Mouse (Mus musculus) CH12.LX (cell line): ENCODE measurements around the gene Ech1. TPM values are rescaled to one million over a fixed set of nuclear protein-coding genes. Genes with fewer than 3 reads are reported as not detected.

Experiments used
- DNase-seq: peaks from one replicate; pipeline ENCODE4 v3.0.0-alpha.2; 2013; ENCODE audit errors: extremely low read depth
- H3K27ac ChIP-seq: 2 replicates; pipeline ENCODE4 v1.5.1; 2012; ENCODE audit warnings: low read depth, mild to moderate bottlenecking, control low read depth, moderate library complexity; ENCODE audit not compliant: insufficient read depth
- H3K27me3 ChIP-seq: replicated peaks from 2 replicates; pipeline ENCODE3; 2012; ENCODE audit warnings: inconsistent platforms
- H3K36me3 ChIP-seq, 2 experiments: replicated peaks in 1 of 2; 2 replicates each; pipeline versions ENCODE3 to v1.6.1; 2012; ENCODE audit warnings: inconsistent platforms in 1 of 2, low read length in 1 of 2, mild to moderate bottlenecking in 1 of 2, mixed read lengths in 1 of 2, moderate library complexity in 1 of 2; ENCODE audit not compliant: control insufficient read depth in 1 of 2, insufficient read depth in 1 of 2
- H3K4me1 ChIP-seq, 2 experiments: 2 replicates each; pipeline ENCODE4 v1.6.1; 2012; ENCODE audit warnings: inconsistent platforms in 1 of 2, moderate library complexity in 1 of 2; ENCODE audit not compliant: insufficient read depth in 2 of 2, control insufficient read depth in 1 of 2
- H3K4me2 ChIP-seq: 2 replicates; pipeline ENCODE4 v1.6.1; 2012; ENCODE audit warnings: low read depth, mild to moderate bottlenecking, control low read depth; ENCODE audit not compliant: poor library complexity, insufficient read depth, severe bottlenecking
- H3K4me3 ChIP-seq, 3 experiments: fragments of 150-350 bp in 1 of 3; sonication (generic) in 1 of 3; replicated peaks in 1 of 3; 2 replicates each; pipeline versions ENCODE3 to v1.5.1; 2011 to 2012; ENCODE audit warnings: low read depth in 2 of 3, low read length in 2 of 3, mild to moderate bottlenecking in 2 of 3, moderate library complexity in 2 of 3, control low read depth in 1 of 3, improper control_type of control experiment in 1 of 3, inconsistent platforms in 1 of 3, mixed read lengths in 1 of 3; ENCODE audit not compliant: poor library complexity in 1 of 3
- H3K79me2 ChIP-seq: replicated peaks from 2 replicates; pipeline ENCODE4 v1.6.1; 2012; ENCODE audit warnings: mild to moderate bottlenecking, moderate library complexity; ENCODE audit not compliant: control insufficient read depth, poor library complexity, insufficient read depth, severe bottlenecking; ENCODE audit errors: extremely low read depth
- H3K9ac ChIP-seq: 2 replicates; pipeline ENCODE4 v1.6.1; 2012; ENCODE audit warnings: low read depth, mild to moderate bottlenecking, control low read depth, moderate library complexity; ENCODE audit not compliant: insufficient read depth
- H3K9me3 ChIP-seq: replicated peaks from 2 replicates; pipeline ENCODE3; 2012; ENCODE audit warnings: low read length, inconsistent platforms, mixed read lengths
- BHLHE40 ChIP-seq: IDR thresholded peaks from 2 replicates; pipeline ENCODE4 v1.6.1; 2011; ENCODE audit warnings: mild to moderate bottlenecking, low read depth, low read length, improper control_type of control experiment
- CHD1 ChIP-seq: IDR thresholded peaks from 2 replicates; pipeline ENCODE4 v1.6.1; 2012; ENCODE audit warnings: low read depth, low read length, improper control_type of control experiment, inconsistent platforms
- CHD2 ChIP-seq: IDR thresholded peaks from 2 replicates; pipeline ENCODE4 v1.6.1; 2011; ENCODE audit warnings: low read length, improper control_type of control experiment
- CTCF ChIP-seq, 2 experiments: IDR thresholded peaks in 1 of 2; conservative IDR thresholded peaks in 1 of 2; 2 replicates each; pipeline ENCODE4 v1.5.1; 2011 to 2012; ENCODE audit warnings: low read depth in 2 of 2, low read length in 2 of 2, improper control_type of control experiment in 1 of 2, inconsistent platforms in 1 of 2, mild to moderate bottlenecking in 1 of 2, moderate library complexity in 1 of 2
- ELF1 ChIP-seq: IDR thresholded peaks from 2 replicates; pipeline ENCODE4 v1.6.1; 2014; ENCODE audit warnings: low read depth, mild to moderate bottlenecking, inconsistent platforms, low read length, improper control_type of control experiment
- EP300 ChIP-seq: IDR thresholded peaks from 2 replicates; pipeline ENCODE4 v1.6.1; 2011; ENCODE audit warnings: low read length, improper control_type of control experiment
- ETS1 ChIP-seq: conservative IDR thresholded peaks from 2 replicates; pipeline ENCODE4 v1.6.1; 2012; ENCODE audit warnings: low read depth, mild to moderate bottlenecking, inconsistent platforms, low read length, improper control_type of control experiment, moderate library complexity
- HCFC1 ChIP-seq: IDR thresholded peaks from 2 replicates; pipeline ENCODE4 v1.6.1; 2012; ENCODE audit warnings: low read depth, mild to moderate bottlenecking, inconsistent platforms, low read length, improper control_type of control experiment
- IRF4 ChIP-seq: IDR thresholded peaks from 2 replicates; pipeline ENCODE4 v1.6.1; 2014; ENCODE audit warnings: low read depth, mild to moderate bottlenecking, inconsistent platforms, low read length, improper control_type of control experiment
- JUN ChIP-seq: IDR thresholded peaks from 2 replicates; pipeline ENCODE4 v1.6.1; 2011; ENCODE audit warnings: low read depth, mild to moderate bottlenecking, low read length, improper control_type of control experiment, moderate library complexity; ENCODE audit not compliant: insufficient read depth
- JUND ChIP-seq: conservative IDR thresholded peaks from 2 replicates; pipeline ENCODE4 v1.6.1; 2011; ENCODE audit warnings: low read depth, low read length, improper control_type of control experiment
- KAT2A ChIP-seq: IDR thresholded peaks from 2 replicates; pipeline ENCODE4 v1.6.1; 2012; ENCODE audit warnings: low read length, improper control_type of control experiment, inconsistent platforms; ENCODE audit not compliant: insufficient replicate concordance
- MAFK ChIP-seq: IDR thresholded peaks from 2 replicates; pipeline ENCODE4 v1.6.1; 2011; ENCODE audit warnings: low read length, improper control_type of control experiment; ENCODE audit not compliant: insufficient replicate concordance
- MAX ChIP-seq: IDR thresholded peaks from 2 replicates; pipeline ENCODE4 v1.6.1; 2011; ENCODE audit warnings: low read length, improper control_type of control experiment
- MAZ ChIP-seq: IDR thresholded peaks from 2 replicates; pipeline ENCODE4 v1.6.1; 2012; ENCODE audit warnings: low read depth, mild to moderate bottlenecking, inconsistent platforms, low read length, improper control_type of control experiment, moderate library complexity
- MEF2A ChIP-seq: IDR thresholded peaks from 2 replicates; pipeline ENCODE4 v1.6.1; 2014; ENCODE audit warnings: low read depth, mild to moderate bottlenecking, inconsistent platforms, low read length, improper control_type of control experiment, borderline replicate concordance
- MXI1 ChIP-seq: IDR thresholded peaks from 2 replicates; pipeline ENCODE4 v1.6.1; 2011; ENCODE audit warnings: mild to moderate bottlenecking, low read depth, low read length, improper control_type of control experiment
- MYC ChIP-seq: IDR thresholded peaks from 2 replicates; pipeline ENCODE4 v1.6.1; 2011; ENCODE audit warnings: low read depth, mild to moderate bottlenecking, improper control_type of control experiment, low read length
- NELFE ChIP-seq: IDR thresholded peaks from 2 replicates; pipeline ENCODE4 v1.6.1; 2011; ENCODE audit warnings: low read depth, low read length, improper control_type of control experiment
- NRF1 ChIP-seq: IDR thresholded peaks from 2 replicates; pipeline ENCODE4 v1.6.1; 2014; ENCODE audit warnings: low read depth, mild to moderate bottlenecking, inconsistent platforms, low read length, improper control_type of control experiment, moderate library complexity
- PAX5 ChIP-seq: IDR thresholded peaks from 2 replicates; pipeline ENCODE4 v1.6.1; 2012; ENCODE audit warnings: low read length, inconsistent platforms, mixed read lengths
- POLR2A ChIP-seq: IDR thresholded peaks from 2 replicates; pipeline ENCODE4 v1.6.1; 2011; ENCODE audit warnings: low read depth, mild to moderate bottlenecking, improper control_type of control experiment, low read length
- RAD21 ChIP-seq: IDR thresholded peaks from 2 replicates; pipeline ENCODE4 v1.6.1; 2011; ENCODE audit warnings: low read depth, mild to moderate bottlenecking, low read length, improper control_type of control experiment, moderate library complexity
- RCOR1 ChIP-seq: conservative IDR thresholded peaks from 2 replicates; pipeline ENCODE4 v1.6.1; 2012; ENCODE audit warnings: low read depth, mild to moderate bottlenecking, inconsistent platforms, low read length, improper control_type of control experiment
- SIN3A ChIP-seq: IDR thresholded peaks from 2 replicates; pipeline ENCODE4 v1.6.1; 2012; ENCODE audit warnings: low read length, improper control_type of control experiment, inconsistent platforms
- SMC3 ChIP-seq: IDR thresholded peaks from 2 replicates; pipeline ENCODE4 v1.6.1; 2011; ENCODE audit warnings: low read depth, low read length, improper control_type of control experiment
- TBP ChIP-seq: conservative IDR thresholded peaks from 2 replicates; pipeline ENCODE4 v1.6.1; 2011; ENCODE audit warnings: low read depth, low read length, improper control_type of control experiment
- TCF12 ChIP-seq: IDR thresholded peaks from 2 replicates; pipeline ENCODE4 v1.6.1; 2014; ENCODE audit warnings: low read depth, mild to moderate bottlenecking, inconsistent platforms, low read length, improper control_type of control experiment
- UBTF ChIP-seq: IDR thresholded peaks from 2 replicates; pipeline ENCODE4 v1.6.1; 2012; ENCODE audit warnings: low read depth, mild to moderate bottlenecking, inconsistent platforms, low read length, improper control_type of control experiment, moderate library complexity
- USF2 ChIP-seq: conservative IDR thresholded peaks from 2 replicates; pipeline ENCODE4 v1.6.1; 2011; ENCODE audit warnings: low read depth, low read length, improper control_type of control experiment
- ZC3H11A ChIP-seq: IDR thresholded peaks from 2 replicates; pipeline ENCODE4 v1.6.1; 2012; ENCODE audit warnings: low read depth, mild to moderate bottlenecking, inconsistent platforms, low read length, improper control_type of control experiment
- ZKSCAN1 ChIP-seq: IDR thresholded peaks from 2 replicates; pipeline ENCODE4 v1.6.1; 2012; ENCODE audit warnings: low read depth, inconsistent platforms, low read length, improper control_type of control experiment, borderline replicate concordance
- ZMIZ1 ChIP-seq: IDR thresholded peaks from 2 replicates; pipeline ENCODE4 v1.6.1; 2012; ENCODE audit warnings: low read depth, mild to moderate bottlenecking, inconsistent platforms, low read length, improper control_type of control experiment
- ZNF384 ChIP-seq: IDR thresholded peaks from 2 replicates; pipeline ENCODE4 v1.6.1; 2012; ENCODE audit warnings: low read depth, low read length, improper control_type of control experiment, inconsistent platforms
- dilution Hi-C: fragments of 300-500 bp; cut with MboI; formaldehyde crosslinking; loops from 2 replicates; pipeline ENCODE4 v1.14.3; 2020; ENCODE audit warnings: low sequenced_read_pairs; ENCODE audit not compliant: extremely low pct_unique_long_range_greater_than_20kb, extremely low pct_ligation_motif_present
- in situ Hi-C: fragments of 300-500 bp; cut with MboI; formaldehyde crosslinking; loops from 3 replicates; pipeline ENCODE4 v1.14.3; 2019; ENCODE audit warnings: low sequenced_read_pairs, low pct_ligation_motif_present, low pct_unique_long_range_greater_than_20kb, mixed read lengths
- polyA plus RNA-seq: library from polyadenylated mRNA; unstranded; fragments of >175 nt; gene quantifications from 2 replicates; pipeline ENCODE4 v1.2.1, GENCODE M21; 2012; ENCODE audit warnings: low read depth; ENCODE audit not compliant: insufficient read length
- total RNA-seq, 2 experiments: library from RNA; depleted of rRNA; stranded (reverse); fragments of 300-350 nt in 1 of 2; fragments of >200 nt in 1 of 2; gene quantifications; 2 replicates each; pipeline ENCODE4 v1.2.3; 2012 to 2014

The Ech1 gene
- total and polyA plus RNA-seq, 3 experiments, result 67.6 to 124 (median 119) TPM

DNA sequence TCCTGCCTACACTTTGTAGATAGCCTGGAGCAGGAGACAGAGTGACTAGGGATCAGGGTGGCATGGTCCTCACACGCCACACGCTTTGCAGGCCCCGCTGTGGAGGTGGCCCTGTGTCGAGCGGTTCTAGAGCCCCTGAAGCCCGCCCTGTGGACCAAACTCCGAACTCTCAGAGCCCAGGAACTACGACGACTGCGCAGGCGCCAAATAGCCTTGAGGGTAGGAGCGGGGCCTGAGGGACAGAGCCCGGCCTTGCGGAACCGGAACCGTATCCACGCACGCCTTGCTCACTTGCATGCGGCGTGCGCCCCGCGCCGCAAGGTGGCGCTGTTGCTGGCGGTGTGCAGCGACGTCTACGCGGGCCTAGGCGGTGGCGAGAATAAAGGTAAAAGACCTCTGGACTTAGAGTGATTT, 28.4 kb upstream of the Ech1 start:
- Histone ChIP-seq H3K36me3 (peaks cover 21 to 32% of the 10 kb centered on the region in 2 experiments), H3K4me3 (peak overlapping the region; percentile 64 to 87 (median 84)), H3K9me3 (no peaks in the 10 kb centered on the region), H3K9ac (peak overlapping the region; percentile 86), H3K27me3 (no peaks in the 10 kb centered on the region), H3K4me1 (peaks cover 18 to 39% of the 10 kb centered on the region in 2 experiments), H3K4me2 (peak overlapping the region; percentile 85), H3K27ac (peak overlapping the region; percentile 90), H3K79me2 (peaks cover 12% of the 10 kb centered on the region)
- dilution Hi-C loops (no loop called here), in situ Hi-C loops (loop anchor here (5.0 to 25.0 kb wide), 2 partner anchors 71 to 241 kb away; no protein-coding TSS in a partner anchor)
- DNase-seq, result peak; percentile 94
- TF ChIP-seq ZMIZ1 (peak; percentile 15; the same call in 1 of the 2 replicates), ZC3H11A (peak; percentile 48; the same call in 1 of the 2 replicates), CHD2 (no peak), IRF4 (peak; percentile 77), EP300 (no peak), JUN (no peak), RCOR1 (0 out of 2 replicates have a peak, but pooled peaks have one; percentile 29), POLR2A (peak; percentile 61), MAFK (no peak), UBTF (peak; percentile 80), SIN3A (peak; percentile 84), ZNF384 (peak; percentile 79), SMC3 (peak; percentile 93), MAZ (peak; percentile 66; the same call in 1 of the 2 replicates), MYC (peak; percentile 97), NELFE (peak; percentile 57; the same call in 1 of the 2 replicates), PAX5 (no peak), MAX (peak; percentile 95), CHD1 (no peak), BHLHE40 (peak; percentile 94), KAT2A (0 out of 2 replicates have a peak, but pooled peaks have one; percentile 48), ETS1 (peak; percentile 40; the same call in 1 of the 2 replicates), USF2 (no peak; the same call in 1 of the 2 replicates), TCF12 (peak; percentile 80), HCFC1 (peak; percentile 63), RAD21 (peak; percentile 82), JUND (no peak), CTCF (conservative IDR thresholded peaks at IDR 0.05 in 1 of 2, IDR thresholded peaks at IDR 0.05 in 1 of 2; ENCODE audit: low read depth in 2 of 2, low read length in 2 of 2) (peak; percentile 68 to 97), TBP (no peak), MEF2A (peak; percentile 69), MXI1 (peak; percentile 93), ELF1 (peak; percentile 89), NRF1 (peak; percentile 82), ZKSCAN1 (no peak)
